21 mouse cellular contexts compared by ENCODE assay signal in genomic region chr17:57110005-57110404, GRCm38 (mm10). TPM values are rescaled to one million over a fixed set of nuclear protein-coding genes. Genes with fewer than 3 reads are reported as not detected.
"Had no signal": no experiment of that assay in that cellular context is flagged by ENCODE, and none has a peak within 500 bp of the region (broad histone marks: within the 10 kb centered on the region; RNA-seq: fewer than 3 reads in every experiment).

No protein-coding gene starts in this region.

- H3K27ac ChIP-seq: liver, embryonic 15.5 days; macrophage; midbrain, embryonic 10.5 days; midbrain, embryonic 12.5 days; neural tube, embryonic 13.5 days; neural tube, embryonic 15.5 days had no signal

- H3K9me3 ChIP-seq: liver, embryonic 15.5 days; midbrain, embryonic 10.5 days; midbrain, embryonic 12.5 days; neural tube, embryonic 13.5 days; neural tube, embryonic 15.5 days had no signal

- DNase-seq: liver, postnatal 0 days; lung, postnatal 14 days; lung, postnatal 36 days; midbrain, embryonic 14.5 days; right cerebral cortex, postnatal 14 days; thymus, adult 18-20 months; thymus, postnatal 14 days; thymus, postnatal 36 days had no signal

- H3K4me2 ChIP-seq: liver, embryonic 15.5 days; midbrain, embryonic 12.5 days; neural tube, embryonic 13.5 days; neural tube, embryonic 15.5 days had no signal

- H3K27me3 ChIP-seq: neural tube, embryonic 13.5 days; neural tube, embryonic 15.5 days had no signal

- H3K36me3 ChIP-seq: liver, embryonic 15.5 days; midbrain, embryonic 12.5 days; neural tube, embryonic 13.5 days; neural tube, embryonic 15.5 days had no signal

- H3K4me3 ChIP-seq: liver, embryonic 15.5 days; midbrain, embryonic 10.5 days; midbrain, embryonic 12.5 days; myocyte; neural tube, embryonic 13.5 days; neural tube, embryonic 15.5 days had no signal

- H3K9ac ChIP-seq: liver, embryonic 15.5 days; liver, postnatal 0 days; midbrain, embryonic 12.5 days; neural tube, embryonic 13.5 days; neural tube, embryonic 15.5 days had no signal

- ATAC-seq: liver, postnatal 0 days; midbrain, embryonic 16.5 days had no signal

RNA-seq across cellular contexts. Expression of gene Tnfsf9, which starts 4.9 kb away (rescaled TPM):
- total RNA-seq: megakaryocyte-erythroid progenitor cell, adult 5-6 weeks had no signal

RNA-seq across cellular contexts. Expression of gene Tubb4a, which starts 22.4 kb away (rescaled TPM):
- total RNA-seq: megakaryocyte-erythroid progenitor cell, adult 5-6 weeks had no signal

RNA-seq across cellular contexts. Expression of gene Cd70, which starts 39.6 kb away (rescaled TPM):
- total RNA-seq: liver, adult 2 months; megakaryocyte, adult 5-6 weeks; megakaryocyte-erythroid progenitor cell, adult 5-6 weeks had no signal
- polyA plus RNA-seq: liver, adult 2 months; liver, embryonic 15.5 days; liver, postnatal 0 days; lung, embryonic 16.5 days; macrophage; midbrain, embryonic 10.5 days; myocyte; stomach, embryonic 14.5 days had no signal
